ENCODE assay signal across 8 mouse cellular contexts in the genomic region with DNA sequence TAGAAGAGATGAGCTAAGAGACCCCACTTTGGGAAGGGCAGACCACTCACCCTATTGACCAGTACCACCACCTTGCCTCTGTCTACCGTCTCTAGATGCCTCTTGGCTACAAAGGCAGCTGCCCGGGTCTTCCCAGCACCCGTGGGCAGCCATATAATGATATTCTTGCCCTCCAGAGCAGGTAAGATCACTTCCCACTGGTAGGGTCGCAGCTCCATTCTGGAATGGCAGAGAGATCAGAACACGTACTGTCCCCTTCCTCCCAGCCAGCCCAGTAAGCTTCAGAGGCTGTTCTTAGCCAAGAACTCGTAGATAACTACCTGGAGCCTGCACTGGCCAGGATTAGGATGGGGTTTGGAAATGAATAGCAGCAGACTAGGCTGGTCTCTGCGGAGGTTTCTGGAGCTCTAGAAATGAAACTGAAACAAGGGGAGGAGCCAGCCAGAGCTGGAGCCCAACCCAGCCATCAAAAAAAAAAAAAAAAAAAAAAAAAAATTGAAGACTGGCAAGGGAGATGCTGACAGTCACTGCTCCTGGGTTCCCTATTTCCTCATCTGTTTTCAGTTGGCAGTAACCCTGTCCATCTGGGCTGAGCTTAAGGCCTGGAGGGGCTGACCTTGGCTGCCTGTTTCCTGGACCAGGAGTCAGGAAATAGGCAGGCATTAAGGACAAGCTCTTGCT. TPM values are rescaled to one million over a fixed set of nuclear protein-coding genes. Genes with fewer than 3 reads are reported as not detected.
DNase-seq lines count a peak whose midpoint lies in the region; ATAC-seq and TF ChIP-seq lines count a peak whose summit lies in the region.

A gene (minus strand): TSS at position 421 of the 681 bp plus-strand sequence.

- peak within 1 kb of the TSS; percentile 66 for H3K4me3 ChIP-seq in lung, adult 2 months (replicated peaks; ENCODE audit: extremely low read depth, low read depth, low read length)
- no peak within 1 kb of the TSS for H3K4me3 ChIP-seq in myocyte

- peak within 1 kb of the TSS; percentile 55 for H3K4me2 ChIP-seq in myocyte (ENCODE audit: low read depth)

- no peaks in the 10 kb centered on the region for H3K27me3 ChIP-seq in myocyte (ENCODE audit: control insufficient read depth, insufficient read depth, insufficient read length)

- TF ChIP-seq CTCF in lung, adult 2 months (IDR thresholded peaks at IDR 0.05; ENCODE audit: insufficient read depth, low read length), result no peak

- no peaks in the 10 kb centered on the region for H3K79me2 ChIP-seq in myocyte (ENCODE audit: control insufficient read depth, insufficient read depth)

- peaks cover 13% of the 10 kb centered on the region for H3K4me1 ChIP-seq in lung, adult 2 months (ENCODE audit: control insufficient read depth, insufficient read depth, low read length)

- peaks cover 16% of the 10 kb centered on the region for H3K36me3 ChIP-seq in myocyte (ENCODE audit: control insufficient read depth, insufficient read depth)

- DNase-seq in lung, adult 2 months, result no peak
- no peak for DNase-seq in lung, postnatal 14 days
- no peak for DNase-seq in adrenal gland, adult 18-20 months (ENCODE audit: low spot score in 2 of 2)
- DNase-seq in urinary bladder, adult 2 months (ENCODE audit: low spot score), result no peak
- no peak for DNase-seq in left cerebral cortex, postnatal 4 days
- DNase-seq in layer of hippocampus, adult 9-10 months (ENCODE audit: low spot score), result no peak

- intact Hi-C loops in left cerebral cortex, postnatal 4 days (cut with DNase I), result loop anchor here (2.0 to 5.0 kb wide), 2 partner anchors 77 to 133 kb away; no protein-coding TSS in a partner anchor

- no peak within 1 kb of the TSS for H3ac ChIP-seq in myocyte (ENCODE audit: control insufficient read depth, insufficient read length)

- peak; percentile 20; the same call in 1 of the 2 replicates for TF ChIP-seq POLR2A in lung, adult 2 months (IDR thresholded peaks at IDR 0.05; ENCODE audit: borderline replicate concordance, extremely low read depth, low read depth, low read length)
- no peak for TF ChIP-seq POLR2A in myocyte (IDR thresholded peaks at IDR 0.05; ENCODE audit: insufficient read length, low read depth)

- ATAC-seq in inflammation-experienced regulatory T-cells, adult 6 months, result peak; percentile 76

- 45% methylated on average over 7 of the region's 7 CpGs for WGBS in lung, adult 2 months

TF ChIP-seq in myocyte, 11 proteins besides CTCF, POLR2A, EP300 and RAD21:
- no peak for TF ChIP-seq MYOD1 (IDR thresholded peaks at IDR 0.05; ENCODE audit: control insufficient read depth in 1 of 3, insufficient read length in 2 of 3, low read depth in 2 of 3)
- TF ChIP-seq POLR2AphosphoS2 (IDR thresholded peaks at IDR 0.05; ENCODE audit: insufficient read length, low read depth), result no peak
- no peak for TF ChIP-seq CEBPB (IDR thresholded peaks at IDR 0.05; ENCODE audit: insufficient read depth, poor library complexity, severe bottlenecking)
- no peak for TF ChIP-seq USF1 (IDR thresholded peaks at IDR 0.05; ENCODE audit: low read depth)
- TF ChIP-seq MYOG (IDR thresholded peaks at IDR 0.05; ENCODE audit: control insufficient read depth in 1 of 3, insufficient read depth in 1 of 3, insufficient read length in 2 of 3, low read depth in 2 of 3), result no peak
- no peak for TF ChIP-seq TCF3 (IDR thresholded peaks at IDR 0.05; ENCODE audit: insufficient read length, low read depth)
- no peak for TF ChIP-seq TCF12 (IDR thresholded peaks at IDR 0.05; ENCODE audit: insufficient read depth, poor library complexity, severe bottlenecking)
- TF ChIP-seq MAX (IDR thresholded peaks at IDR 0.05; ENCODE audit: low read depth), result no peak
- TF ChIP-seq SRF (IDR thresholded peaks at IDR 0.05; ENCODE audit: control insufficient read depth, insufficient read length, low read depth), result no peak
- TF ChIP-seq E2F4 (IDR thresholded peaks at IDR 0.05; ENCODE audit: insufficient read depth), result no peak

RNA-seq across cellular contexts. Expression of the gene that starts here (rescaled TPM):
- polyA plus RNA-seq in lung, adult 2 months (2012; rRNA removed), result 8.2 and 9.8 TPM in 2 replicates
- total RNA-seq in adrenal gland, adult 18-20 months (2021), result 10 to 100 TPM; 33.1 to 33.4 TPM
- 10 to 100 TPM; 27.4 to 48.6 (median 29.4) TPM for polyA plus RNA-seq in inflammation-experienced regulatory T-cells, adult 6 months (2017; shearing (Covaris generic))
- 0.40 TPM for polyA plus RNA-seq in myocyte (2012; fragmentation: generic; extraction: Trizol)
- 5.6 and 6.5 TPM in 2 replicates for polyA plus RNA-seq in urinary bladder, adult 2 months (2012; rRNA removed)
- 1 to 10 TPM; 3.4 to 3.5 TPM for total RNA-seq in left cerebral cortex, postnatal 4 days (2021)

Comparison
In these comparisons a context has a peak if more than half of its experiments do, and no peak if none do; other contexts are left out.
1. RNA of the gene that starts here (total RNA-seq): 33.1 to 33.4 TPM in adrenal gland, adult 18-20 months; 3.4 to 3.5 TPM in left cerebral cortex, postnatal 4 days; every median in the first group is over 4 times any median in the second.